Mouse (Mus musculus) liver (tissue): ENCODE data around the gene Vps41.
A peak's percentile ranks its signal among the peaks of the same experiment; 100 is the strongest.

Experiments
- DNase-seq: peaks from one replicate; pipeline ENCODE4 v3.0.0-alpha.2; 2020; ENCODE audit warnings: mixed read lengths

The Vps41 gene

GRCm38 (mm10) chr13:18797555-18797954, 80.5 kb downstream of the Vps41 start:
- DNase-seq: no peak

GRCm38 (mm10) chr13:18800434-18800833, 83.3 kb downstream of the Vps41 start:
- no peak for DNase-seq

DNA sequence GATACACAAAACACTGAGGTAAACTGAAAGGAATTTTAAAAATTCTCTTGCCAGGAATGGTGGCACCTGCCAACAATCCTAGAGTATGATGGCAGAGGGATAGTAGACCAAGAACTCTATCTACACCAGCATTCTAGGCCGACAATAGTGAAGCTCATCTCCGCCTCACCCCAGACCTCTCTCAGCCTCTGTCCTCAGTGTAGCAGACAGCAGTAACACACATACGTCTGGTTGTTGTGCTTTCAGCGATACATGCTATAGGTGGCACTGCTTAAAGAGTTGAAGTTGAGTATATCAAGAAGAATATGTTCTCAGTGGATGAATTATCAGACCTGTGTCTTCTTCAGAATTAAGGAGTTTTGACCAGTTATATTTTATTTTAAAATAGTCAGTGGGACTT, 92.4 kb downstream of the Vps41 start:
- no peak for DNase-seq

- DNase-seq: peak; percentile 54
Observed at GRCm38 (mm10) chr13:18809978-18810675, 93.0 kb downstream of the Vps41 start.

DNA sequence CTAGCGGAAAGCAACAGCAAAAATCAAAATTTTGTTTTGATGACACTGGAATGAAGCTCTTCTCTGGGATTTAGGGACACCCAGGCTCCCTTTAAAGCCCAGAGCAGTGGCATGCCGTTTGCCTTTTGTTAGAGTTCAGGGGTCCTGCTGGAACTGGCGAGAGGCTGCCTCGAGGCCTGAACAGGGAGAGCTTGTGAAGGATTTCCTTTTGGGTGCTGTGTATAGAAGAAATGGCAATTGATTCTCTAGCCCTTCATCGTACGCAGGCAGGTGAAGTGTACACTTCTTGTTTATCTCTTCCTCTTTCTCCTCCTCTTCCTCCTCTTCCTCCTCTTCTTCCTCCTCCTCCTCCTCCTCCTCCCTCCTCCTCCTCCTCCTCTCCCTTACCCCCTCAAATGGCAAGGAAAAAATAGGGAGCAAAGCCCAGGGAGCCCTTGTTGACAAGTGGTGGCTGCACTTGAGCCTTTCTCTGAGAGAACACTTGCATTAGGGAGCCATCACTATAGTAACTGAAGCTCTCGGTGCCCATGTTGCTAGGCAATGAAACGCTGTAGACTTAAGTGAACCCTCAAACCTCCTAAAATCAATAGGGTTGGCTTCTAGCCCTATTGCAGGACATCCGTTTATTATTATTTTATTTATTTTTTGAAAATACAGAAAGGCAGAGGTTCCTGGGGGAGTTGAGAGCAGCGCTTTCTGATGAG, 107.5 kb downstream of the Vps41 start:
- no peak for DNase-seq

- DNase-seq: peak; percentile 40
Observed at GRCm38 (mm10) chr13:18827029-18827428, 109.9 kb downstream of the Vps41 start.

DNA sequence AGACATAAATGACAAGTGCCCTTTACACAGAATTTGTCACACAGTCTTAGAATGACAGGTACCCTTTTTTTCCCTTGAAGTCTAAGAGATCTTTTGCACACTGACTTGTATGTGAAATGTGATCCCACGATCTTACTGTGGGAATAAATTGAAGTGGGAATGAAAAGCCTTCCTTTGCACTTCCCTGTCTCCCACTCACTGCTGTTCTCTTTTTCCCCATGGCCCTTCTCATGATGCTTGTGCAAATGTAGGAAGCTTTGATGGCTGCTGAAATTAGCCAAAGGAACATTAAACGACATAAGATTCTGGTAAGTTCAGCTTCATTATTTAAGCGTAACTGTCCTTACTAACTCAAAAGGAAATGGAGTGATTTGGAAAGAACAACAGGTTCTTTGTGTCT, 113.4 kb downstream of the Vps41 start:
- DNase-seq: no peak

DNA sequence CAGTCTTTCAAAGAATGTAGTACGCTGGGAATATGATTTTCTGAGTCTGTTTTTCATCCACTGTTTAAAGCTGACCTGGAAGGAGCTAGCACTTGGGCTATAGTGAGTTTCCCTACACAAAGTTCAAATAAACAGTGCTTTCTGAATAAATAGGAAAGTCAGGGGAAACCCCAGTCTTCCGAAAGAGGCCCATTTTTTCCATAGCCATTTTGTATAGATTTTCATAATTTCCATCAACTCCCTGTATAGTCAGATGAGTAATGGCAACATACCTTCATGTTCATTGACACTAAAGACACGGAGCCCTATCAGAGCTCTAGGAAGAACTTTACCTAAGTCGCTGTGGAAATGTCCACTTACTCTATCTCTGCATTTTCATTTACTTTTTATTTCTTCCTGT, 122.1 kb downstream of the Vps41 start:
- DNase-seq: no peak

DNA sequence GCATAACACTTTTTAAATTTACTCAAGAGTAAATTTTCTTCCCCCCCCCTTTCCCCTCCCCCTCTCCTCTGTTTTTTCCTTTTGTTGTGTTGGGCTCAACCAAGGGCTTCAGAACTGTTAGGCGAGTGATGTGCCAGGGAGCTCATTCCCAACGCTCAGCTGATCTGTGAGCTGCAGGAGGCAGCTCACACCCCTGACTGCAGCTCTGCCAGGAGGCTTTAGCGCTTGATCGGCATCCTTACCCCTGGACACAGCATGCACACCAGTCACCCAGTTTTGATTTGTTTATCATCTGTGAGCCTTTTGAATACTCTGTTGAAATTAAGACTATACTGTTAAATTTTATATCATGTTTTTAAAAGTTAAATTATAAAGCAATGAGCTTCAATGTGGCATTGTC, 123.3 kb downstream of the Vps41 start:
- DNase-seq: no peak

DNA sequence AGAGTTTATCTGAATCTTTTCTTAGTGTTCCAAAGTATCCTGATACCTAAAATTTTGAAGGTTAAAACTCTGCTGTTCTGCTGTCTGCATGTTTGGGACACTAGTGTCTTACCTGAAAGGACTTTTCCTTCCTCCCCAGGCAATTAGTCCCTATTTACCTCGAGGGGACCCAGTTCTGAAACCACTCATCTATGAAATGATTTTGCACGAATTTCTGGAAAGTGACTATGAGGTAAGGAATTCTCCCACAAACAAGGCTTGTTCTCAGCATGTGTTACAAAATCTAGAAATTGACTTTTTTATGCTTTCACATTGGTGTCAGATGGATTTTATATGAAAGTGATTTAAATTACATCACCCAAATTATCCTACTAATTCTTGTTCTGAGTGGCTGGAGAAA, 123.9 kb downstream of the Vps41 start:
- no peak for DNase-seq

GRCm38 (mm10) chr13:18841752-18842282, 124.7 kb downstream of the Vps41 start:
- no peak for DNase-seq

GRCm38 (mm10) chr13:18842556-18842955, 125.5 kb downstream of the Vps41 start:
- no peak for DNase-seq

DNA sequence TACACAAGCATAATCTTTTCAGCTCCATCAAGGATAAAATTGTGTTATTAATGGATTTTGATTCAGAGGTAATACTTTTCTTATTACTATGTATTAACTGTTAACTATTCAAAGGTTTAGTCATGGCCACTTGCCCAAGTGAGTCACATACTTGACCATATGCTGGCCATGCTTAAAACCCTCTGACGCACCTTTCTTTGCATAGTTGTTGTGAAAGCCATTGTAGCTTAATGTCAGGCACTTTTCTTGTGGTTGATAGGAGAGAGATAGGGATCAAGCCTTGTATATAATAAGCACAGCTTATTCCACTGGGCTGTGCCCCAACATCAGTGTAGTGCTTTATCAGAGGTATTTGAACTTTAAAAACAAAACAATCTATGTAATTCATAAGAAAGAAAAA, 126.5 kb downstream of the Vps41 start:
- no peak for DNase-seq

- no peak for DNase-seq
Observed at GRCm38 (mm10) chr13:18847386-18847785, 130.3 kb downstream of the Vps41 start.

DNA sequence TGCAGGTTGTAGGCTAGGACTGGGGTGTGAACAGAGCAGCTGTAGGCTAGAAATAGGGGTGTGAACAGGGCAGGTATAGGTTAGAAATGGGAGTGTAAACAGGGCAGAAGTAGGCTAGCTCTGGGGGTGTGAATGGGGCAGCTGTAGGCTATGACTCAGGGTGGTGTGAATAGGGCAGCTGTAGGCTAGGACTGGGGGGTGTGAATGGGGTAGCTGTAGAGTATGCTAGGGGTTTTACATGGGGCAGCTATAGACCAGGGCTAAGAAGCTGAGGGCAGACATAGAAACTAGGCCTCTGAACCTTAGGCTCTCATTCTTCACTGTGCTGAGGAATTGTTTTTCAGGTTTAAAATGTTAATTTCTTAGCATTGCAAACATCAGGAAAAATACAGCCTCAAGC, 132.5 kb downstream of the Vps41 start:
- no peak for DNase-seq

DNA sequence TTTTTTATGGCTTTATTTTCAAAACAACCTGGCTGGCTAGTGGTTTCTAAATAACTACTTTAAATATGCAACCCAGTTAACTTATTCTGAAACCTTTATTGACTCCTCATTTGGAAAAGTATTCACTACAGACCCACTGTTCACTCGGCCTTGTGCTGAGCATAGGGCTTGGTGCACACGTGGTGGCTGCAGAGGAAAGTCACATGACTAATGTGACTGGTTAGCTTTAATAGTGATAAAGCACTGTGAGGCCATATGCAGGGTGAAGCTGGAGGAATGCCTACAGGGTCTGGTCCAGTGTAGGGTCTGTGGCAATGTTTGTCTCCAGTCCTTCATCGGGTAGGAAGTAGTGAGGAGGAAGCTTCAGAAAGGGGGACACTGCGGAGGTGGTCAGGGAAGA, 134.1 kb downstream of the Vps41 start:
- no peak for DNase-seq

DNA sequence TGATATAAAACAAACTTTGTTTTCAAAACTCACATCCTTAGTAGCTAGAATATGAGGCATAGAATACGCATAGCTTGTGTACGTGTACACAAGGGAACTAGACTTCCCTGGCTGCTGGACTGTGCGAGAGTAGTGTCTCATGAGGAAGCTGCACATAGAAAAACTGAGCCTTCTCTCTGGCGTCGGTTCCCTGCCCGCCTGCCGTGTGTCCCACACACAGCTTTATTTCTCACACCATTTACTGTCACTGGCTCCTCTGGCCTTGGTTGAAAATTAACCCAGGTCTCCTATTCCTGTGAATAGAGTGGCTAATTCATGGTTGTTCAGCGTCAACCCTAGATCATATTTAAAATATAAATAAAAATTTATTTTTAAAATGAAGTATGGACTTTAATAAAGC, 135.6 kb downstream of the Vps41 start:
- DNase-seq: no peak

GRCm38 (mm10) chr13:18856026-18856802, 139.1 kb downstream of the Vps41 start:
- DNase-seq: no peak

GRCm38 (mm10) chr13:18858183-18858582, 141.1 kb downstream of the Vps41 start:
- no peak for DNase-seq

DNA sequence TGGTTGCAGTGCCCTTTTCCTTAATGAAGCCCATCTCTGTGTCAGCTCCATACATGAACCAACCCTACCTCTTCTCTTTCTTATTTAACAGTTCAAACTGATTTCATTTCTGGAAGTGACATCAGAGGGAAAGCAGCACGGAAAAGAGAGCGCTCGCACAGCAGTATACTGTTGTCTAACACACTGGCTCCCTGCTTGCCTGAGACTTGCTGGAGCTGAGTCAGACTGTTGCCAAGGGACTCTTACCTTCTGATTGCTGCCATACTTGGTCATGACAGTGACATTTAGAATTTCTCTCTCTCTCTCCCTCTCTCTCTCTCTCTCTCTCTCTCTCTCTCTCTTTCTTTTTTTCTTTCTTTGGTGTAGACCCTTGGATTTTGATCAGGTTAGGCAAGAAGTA, 142.3 kb downstream of the Vps41 start:
- no peak for DNase-seq

DNA sequence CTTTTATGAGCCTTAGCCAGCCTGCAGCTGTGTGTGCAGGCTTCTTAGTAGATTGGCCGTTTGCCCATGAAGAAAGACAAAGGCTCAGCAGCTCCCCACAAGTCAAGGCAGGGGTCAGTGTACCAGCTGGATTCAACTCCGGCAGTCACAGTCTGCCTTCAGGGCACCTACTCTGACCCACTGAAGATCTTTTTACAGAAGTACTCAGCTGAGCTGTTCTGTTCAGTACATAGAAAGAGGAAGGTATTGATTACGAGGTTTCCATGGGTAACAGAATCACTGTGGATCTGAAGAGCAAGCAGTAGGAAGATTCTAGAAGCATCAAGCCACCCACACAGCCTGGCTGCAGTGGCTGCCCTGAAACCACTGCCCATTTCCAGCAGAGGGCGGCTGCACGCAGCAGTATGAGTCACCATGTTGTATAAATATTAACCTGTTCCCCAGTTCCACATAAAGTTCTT, 151.0 kb downstream of the Vps41 start:
- peak; percentile 10 for DNase-seq

GRCm38 (mm10) chr13:18868825-18869224, 151.7 kb downstream of the Vps41 start:
- DNase-seq: no peak

- DNase-seq: no peak
Observed at GRCm38 (mm10) chr13:18875321-18875720, 158.2 kb downstream of the Vps41 start.

GRCm38 (mm10) chr13:18892910-18893309, 175.8 kb downstream of the Vps41 start:
- DNase-seq: peak; percentile 7
